Mouse (Mus musculus) urinary bladder, postnatal 14 days (tissue): ENCODE measurements at regions not wholly inside any gene's neighbourhood (a gene's known extent, or its start where the extent isn't known, plus 50 kb on each side); places are given as distances from the start of the nearest gene placed in this dataset.

Experiments
- DNase-seq: peaks from one replicate; pipeline ENCODE4 v3.0.0; 2021; ENCODE audit warnings: low spot score

DNA sequence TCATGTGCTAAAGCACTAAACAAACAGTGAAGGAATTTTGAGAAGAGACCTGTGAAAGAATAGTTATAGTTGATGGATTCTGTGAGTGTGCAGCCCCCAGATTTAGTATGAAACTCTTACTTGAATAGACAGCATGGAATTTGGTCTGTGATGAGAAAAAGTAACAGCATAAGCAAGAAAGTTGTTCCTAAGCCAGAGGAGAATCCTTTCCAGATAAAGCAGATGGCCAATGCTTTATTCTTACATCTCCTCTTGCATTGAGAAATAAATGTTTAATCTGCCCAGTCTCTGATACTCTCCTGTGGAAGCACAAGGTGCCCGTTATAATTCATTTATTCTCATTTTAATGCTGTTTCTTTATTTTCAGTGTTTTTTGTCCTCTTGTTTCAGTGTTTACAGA is 263.5 kb downstream of the Tecrl start:
- DNase-seq = no peak

DNA sequence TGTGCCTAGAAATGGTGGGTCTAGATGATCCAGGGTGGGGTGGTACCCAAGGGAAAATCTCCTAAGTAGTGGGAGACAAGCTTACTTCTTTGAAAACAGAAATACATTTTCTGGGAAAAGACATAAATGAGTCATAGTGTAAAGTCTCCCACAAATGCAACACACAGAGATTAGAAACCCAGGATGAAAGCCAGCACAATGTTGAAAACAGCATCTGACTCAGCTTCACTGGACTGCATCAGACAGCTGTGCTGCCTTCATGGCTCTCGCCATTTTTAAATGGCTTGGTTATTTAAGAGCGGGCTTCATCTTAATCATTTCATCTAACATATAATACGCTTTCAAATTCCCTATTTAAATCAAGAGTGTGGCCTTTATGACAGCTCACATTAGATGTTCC is 300.2 kb downstream of the Tecrl start:
- no peak for DNase-seq

DNA sequence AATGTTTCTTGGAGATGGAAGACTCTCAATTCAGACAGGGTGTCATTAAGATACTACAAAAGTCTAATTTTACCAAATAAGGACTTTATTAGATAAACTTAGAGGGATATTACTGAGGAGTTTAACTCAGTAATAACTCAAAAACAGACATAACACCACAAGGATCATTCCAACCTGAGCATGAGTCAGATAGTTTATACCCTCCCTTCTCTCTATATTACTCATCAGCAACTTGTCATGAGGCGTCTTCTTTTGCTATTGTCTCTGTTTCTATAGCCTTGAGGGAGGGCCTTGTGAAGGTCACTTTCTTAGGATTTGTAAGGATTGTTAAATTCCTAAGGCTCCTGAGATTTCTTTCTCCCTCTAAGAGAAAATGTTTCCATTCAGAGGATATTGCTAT is 307.8 kb downstream of the Tecrl start:
- no peak for DNase-seq

DNA sequence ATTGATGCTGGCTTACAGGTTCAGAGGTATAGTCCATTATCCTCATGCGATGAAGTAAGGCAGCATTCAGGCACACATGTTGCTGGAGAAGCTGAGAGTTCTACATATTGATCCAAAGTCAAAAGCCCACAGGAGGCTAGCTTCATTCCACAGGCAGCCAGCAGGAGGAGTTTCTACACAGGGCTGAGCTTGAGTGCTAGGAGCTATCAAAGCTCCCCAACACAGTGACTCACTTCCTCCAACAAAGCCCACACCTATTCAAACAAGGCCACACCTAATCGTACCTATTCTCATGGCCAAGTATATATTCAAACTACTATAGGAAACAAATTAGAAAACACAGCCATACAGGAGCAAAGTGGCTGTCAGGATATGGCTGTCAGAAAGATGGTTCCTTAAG is 325.3 kb downstream of the Tecrl start:
- no peak for DNase-seq

DNA sequence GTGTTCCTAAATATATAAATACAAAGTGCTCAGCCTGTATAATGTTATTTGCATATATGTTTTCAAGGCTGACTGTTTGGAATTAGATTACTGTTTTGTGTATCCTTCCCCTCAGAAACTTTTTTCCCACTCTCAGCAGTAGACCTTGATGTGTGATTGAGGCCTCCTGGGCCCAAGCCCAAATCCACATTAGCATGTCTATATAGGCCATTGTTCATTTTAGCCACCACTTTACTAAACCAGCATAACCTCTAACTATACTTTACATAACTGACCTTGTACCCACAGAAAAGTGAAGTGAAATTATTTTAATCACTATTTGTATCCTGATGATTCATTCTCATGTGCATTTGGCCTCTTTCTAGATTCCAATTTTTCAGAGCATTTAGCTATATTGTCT is 349.0 kb downstream of the Tecrl start:
- DNase-seq = no peak

DNA sequence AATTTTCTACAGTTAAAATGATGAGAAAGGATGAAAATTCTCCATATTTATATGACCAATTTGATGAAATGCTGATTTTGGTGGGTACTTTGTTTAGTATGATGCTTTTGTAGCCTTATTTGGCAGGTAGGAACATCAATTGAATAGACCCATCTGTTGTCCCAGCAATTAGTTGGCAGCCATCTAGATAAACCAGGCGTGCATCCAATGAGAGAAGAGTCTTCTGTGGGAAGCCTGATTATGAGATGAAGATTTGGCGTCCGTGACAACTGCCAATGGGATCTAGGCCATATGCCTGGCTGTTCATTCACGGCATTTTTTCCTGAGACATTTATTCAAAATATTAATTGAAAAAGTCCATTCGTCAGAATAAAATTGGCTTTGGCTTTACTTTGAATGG is 365.9 kb downstream of the Tecrl start:
- DNase-seq = no peak

DNA sequence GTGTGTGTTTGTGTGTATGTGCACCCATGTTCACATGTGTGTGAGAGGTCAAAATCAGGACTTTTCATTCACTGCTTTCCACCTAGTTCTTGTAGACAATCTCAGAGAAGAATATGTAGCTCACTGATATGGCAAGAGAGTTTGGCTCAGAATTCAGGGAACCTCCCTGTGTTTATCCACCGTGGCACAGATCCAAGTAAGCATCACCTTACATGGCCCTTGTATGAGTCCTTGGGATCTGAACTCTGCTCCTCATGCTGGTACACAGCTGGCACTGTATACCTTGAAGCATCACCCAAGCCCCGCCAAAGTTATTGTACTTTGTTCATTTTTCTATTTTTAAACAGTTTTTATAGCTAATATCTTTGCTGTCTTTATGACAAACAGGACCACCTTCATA is 385.7 kb downstream of the Tecrl start:
- DNase-seq = no peak

DNA sequence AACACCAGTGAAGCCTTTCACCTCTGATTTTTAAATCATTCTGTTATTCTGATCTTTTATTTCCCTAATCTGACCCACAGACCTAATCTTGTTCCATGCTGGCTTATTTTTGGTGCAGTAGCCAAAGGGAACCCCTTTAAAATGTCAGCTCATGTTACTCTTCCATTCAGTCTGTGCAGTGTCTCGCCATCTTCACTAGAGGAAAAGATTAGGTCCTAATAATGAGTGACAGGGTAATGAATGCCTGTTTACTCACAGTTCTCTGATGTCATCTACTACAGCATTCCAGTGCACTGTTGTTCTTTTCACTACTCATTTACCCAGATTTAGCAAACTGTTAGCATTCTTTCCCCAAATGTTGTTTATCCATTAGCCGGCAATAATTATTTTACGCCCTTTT is 388.2 kb downstream of the Tecrl start:
- no peak for DNase-seq

DNA sequence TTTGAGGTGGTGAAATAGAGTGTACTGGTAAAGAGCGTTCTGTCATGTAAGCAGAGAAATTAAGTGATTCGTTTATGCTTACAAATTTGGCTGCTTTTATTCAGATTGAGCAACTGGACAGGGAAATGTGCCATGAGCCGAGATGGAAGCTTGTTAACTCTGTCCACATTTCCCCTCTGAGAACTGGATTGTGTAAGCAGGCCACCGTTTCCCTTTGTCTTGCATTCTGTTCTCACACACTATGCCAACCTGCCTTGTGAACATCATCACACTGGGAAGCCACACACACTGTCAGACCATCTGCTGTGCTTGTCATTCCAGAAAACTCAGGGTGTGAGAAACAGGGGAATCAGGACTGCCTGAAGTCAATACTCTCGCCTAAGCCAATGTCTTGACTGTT is 388.8 kb downstream of the Tecrl start:
- peak; percentile 22 for DNase-seq

DNA sequence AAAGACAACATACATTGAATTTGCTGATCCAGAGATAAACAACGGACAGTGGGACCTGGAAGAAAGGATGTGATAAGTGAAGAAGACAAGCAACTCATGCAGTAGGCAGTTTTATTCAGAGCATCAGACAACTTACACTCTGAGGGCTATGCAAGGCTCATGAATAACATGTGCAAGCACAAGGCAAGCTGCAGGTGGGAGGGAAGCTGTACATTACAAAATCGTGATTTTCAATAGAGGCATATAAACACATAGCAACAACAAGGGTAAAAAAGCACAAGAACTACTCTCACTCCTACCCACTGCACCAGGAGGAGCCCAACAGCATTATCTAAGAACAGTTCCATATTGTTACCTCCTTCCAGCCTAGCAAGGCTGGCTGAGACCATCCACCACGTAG is 390.5 kb downstream of the Tecrl start:
- no peak for DNase-seq

DNA sequence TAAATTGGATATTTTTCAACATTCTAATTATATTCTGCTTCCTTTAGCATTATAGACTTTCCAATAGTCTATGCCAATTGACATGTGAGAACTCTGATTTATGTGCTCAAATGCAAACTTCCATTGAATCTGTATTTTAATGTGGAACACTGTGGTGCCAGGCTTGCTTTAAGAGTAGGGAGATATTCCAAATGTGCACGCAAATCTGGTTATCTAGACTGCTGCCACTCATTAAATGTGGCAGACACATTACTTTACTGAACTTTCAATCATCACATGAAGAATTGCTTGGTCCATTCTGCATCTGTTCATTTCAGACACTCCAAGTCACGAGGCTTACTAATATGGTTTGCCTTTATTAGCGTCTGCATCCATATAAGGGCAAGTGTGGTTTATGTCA is 399.0 kb downstream of the Tecrl start:
- DNase-seq = no peak

DNA sequence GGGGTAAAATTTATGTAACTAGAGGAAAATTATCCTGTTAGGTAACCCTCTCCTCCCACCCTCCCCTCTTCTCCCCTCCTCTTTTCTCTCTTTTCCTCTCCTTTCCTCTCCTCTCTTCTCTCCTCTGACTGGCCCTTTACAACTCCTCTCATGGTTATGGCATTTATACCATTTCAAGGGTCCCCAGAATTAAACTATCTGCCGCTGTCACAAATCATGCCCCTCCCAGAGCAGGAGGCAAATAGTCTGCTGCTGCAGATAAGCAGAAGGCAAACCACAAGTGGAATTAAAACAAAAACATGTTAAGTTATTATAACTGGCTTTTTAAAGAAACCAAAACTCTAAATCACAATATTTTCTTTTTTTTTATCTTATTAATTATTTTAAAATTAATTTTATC is 407.9 kb downstream of the Tecrl start:
- DNase-seq = no peak

DNA sequence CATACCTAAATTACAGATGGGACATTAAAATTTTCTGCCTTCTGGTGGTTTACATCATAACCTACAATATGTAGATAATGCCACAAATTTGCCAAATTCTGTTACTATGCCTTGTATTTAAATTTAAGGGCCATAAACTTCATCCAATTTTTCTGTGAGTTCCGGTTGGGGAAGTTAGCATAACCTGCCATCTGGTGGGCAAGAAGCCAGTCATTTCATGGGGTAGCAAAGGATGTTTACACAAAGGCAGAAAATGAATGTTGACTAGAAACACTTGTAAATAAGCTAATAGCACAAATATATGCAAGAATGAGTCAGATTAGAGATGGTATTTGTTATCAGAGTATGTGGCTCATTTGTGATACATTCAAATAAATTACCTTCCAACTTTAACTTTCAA is 415.2 kb downstream of the Tecrl start:
- no peak for DNase-seq

DNA sequence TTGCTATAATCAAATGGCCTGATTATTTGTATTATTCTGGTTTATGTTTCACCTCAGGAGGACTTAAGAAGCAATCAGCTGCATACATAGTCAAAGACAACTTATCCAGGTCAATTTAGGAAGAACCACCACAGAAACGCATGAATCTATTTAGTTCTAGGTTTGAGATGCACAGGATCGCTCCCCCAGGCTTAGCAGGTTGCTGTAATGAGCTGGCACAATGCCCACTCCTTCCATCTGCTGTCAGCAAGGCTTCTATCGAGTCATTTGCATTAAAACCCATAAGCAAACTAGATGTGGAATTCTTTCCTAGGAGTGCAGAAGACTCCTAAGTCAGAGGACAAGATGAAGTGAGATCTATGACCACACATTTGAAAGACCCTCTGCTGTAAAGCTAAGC is 455.6 kb downstream of the Tecrl start:
- no peak for DNase-seq

DNA sequence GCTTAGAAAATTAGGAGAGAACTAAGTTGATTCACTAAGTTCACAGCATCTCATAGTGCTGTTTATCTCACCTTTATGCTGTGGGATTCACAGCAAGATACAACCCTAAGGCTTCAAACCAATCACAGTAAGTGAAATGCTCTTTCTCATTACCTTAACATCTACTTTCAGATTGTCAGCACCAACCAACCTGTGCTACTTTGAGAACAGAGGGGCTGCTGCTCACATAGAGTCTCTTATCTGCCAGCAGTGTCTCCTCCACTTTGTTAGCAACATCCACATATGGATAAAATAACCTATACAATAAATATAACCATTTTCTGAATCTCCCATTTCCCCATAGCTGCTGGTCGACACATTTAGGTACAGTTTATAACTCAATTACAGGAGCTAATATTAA is 456.1 kb downstream of the Tecrl start:
- DNase-seq = no peak

DNA sequence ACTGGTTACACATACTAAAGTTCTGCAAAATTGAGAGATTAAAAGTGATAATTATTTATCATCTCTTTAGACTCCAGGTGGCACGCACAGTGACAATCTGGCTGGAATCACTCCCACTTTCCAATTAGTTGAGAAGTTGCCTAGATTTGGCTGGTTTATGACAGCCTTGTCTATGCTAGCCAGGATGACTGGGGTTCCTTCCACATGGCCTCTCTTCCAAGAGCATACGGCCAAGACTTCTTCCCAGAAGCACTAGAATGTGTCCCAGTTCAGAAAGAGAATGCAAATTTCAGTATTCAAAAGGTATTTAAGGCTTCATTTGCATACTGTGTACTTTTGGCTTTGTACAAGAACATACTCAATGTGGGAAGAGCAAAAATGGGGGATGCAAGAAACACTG is 456.6 kb downstream of the Tecrl start:
- DNase-seq = no peak

DNA sequence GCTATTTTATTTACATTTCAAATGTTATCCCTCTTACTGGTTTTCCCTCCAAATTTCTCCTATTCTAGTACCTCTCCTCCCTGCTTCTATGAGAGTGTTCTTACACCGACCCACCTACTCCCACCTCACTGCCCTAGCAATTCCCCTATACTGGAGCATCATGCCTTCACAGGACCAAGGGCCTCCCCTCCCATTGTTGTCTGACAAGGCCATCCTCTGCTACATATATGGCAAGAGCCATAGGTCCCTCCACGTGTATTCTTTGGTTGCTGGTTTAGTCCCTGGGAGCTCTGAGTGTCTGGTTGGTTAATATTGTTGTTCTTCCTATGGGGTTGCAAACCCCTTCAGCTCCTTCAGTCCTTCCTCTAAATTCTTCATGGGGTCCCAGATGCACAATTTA is 485.7 kb downstream of the Tecrl start:
- no peak for DNase-seq

DNA sequence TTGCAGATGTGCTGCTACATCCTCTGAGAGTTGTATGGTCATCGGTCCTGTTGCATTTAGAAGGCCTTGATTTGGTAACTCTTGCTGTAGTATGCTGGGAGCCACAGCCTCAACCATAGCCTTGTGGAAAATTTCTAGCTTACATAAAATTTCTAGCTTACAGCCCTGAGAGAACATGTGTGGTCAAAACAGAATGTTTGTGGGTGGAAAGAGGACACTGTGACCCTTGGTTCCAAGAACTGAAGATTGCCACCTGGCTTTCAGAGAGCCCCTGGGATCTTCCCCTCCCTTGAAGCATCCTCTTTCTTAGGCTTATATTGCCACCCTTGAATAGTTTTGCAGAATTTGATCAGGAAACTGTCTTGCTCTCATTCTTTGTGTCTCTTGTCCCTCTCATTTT is 490.6 kb downstream of the Tecrl start:
- no peak for DNase-seq

DNA sequence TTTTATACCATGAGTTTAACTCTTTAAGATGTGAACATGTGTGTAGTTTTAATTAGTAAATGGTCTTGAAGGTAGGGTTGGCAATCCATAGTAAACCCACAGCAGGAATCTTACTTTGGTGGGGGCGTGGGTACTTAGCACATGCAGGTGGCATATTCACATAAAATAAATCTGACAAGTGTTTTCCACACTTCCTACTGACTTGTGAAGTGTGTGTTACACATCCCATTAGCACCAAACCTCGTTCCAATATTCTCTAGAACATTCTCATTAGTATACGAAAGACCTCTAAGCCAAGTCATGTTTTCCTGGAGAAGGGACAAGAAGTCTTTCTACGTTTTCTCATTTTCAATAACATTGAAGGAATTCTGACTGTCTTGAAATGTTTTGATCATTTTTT is 529.7 kb downstream of the Tecrl start:
- DNase-seq = no peak

DNA sequence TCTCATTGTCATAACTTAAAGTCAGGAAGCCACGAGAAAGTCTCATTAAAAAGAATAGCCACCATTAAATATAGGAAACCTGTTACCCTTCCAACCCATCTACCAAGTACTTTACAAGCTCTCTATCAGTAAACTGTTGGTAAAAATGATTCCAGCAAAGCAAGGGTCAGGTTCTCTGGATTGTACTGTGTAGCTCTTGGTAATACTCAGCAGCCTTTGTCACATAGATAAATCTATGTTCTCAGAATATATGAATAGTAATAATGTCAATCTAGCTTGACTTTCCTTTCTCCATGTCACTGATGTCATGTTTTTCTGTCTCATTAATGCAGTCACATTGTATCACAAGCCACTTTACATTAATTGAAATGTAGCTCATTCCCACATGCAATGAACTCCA is 561.8 kb downstream of the Tecrl start:
- DNase-seq = no peak
